Comparison of ENCODE assay signal across 19 mouse cellular contexts in genomic region chr16:94834502-94834901, GRCm38 (mm10).
DNase-seq lines count a peak whose midpoint lies in the region; ATAC-seq lines count a peak whose summit lies in the region.
"Had no signal": no experiment of that assay in that cellular context is flagged by ENCODE, and none has a peak within 500 bp of the region (broad histone marks: within the 10 kb centered on the region; RNA-seq: fewer than 3 reads in every experiment).

No protein-coding gene starts in this region.

- no peak overlapping the region for H3K9ac ChIP-seq in limb, embryonic 12.5 days (replicated peaks)
- H3K9ac ChIP-seq: embryonic facial prominence, embryonic 12.5 days; forebrain, embryonic 13.5 days; forebrain, embryonic 15.5 days; forebrain, postnatal 0 days had no signal

- no peak overlapping the region for H3K4me3 ChIP-seq in limb, embryonic 12.5 days (replicated peaks)
- H3K4me3 ChIP-seq in limb, embryonic 10.5 days, result no peak overlapping the region
- H3K4me3 ChIP-seq: embryonic facial prominence, embryonic 10.5 days; embryonic facial prominence, embryonic 12.5 days; forebrain, embryonic 13.5 days; forebrain, embryonic 15.5 days had no signal

- no peak for DNase-seq in limb, embryonic 10.5 days (ENCODE audit: low spot score)
- DNase-seq in brain, adult 2 months (ENCODE audit: low read depth, low spot score), result peak; percentile 63
- DNase-seq in hindlimb bud, embryonic 11.5 days (ENCODE audit: extremely low spot score, low read depth, low spot score), result peak; percentile 28
- no peak for DNase-seq in c-Kit-positive CD71-positive TER-119-positive erythroid progenitor cells, embryonic 14.5 days (ENCODE audit: low spot score)
- DNase-seq in adrenal gland, postnatal 10 days, result no peak
- DNase-seq: adrenal gland, adult 2 months; adrenal gland, postnatal 14 days; adrenal gland, postnatal 36 days; cerebellum, adult 11-12 months; cerebellum, adult 2 months; cerebellum, adult 9-10 months; cerebellum, postnatal 10 days; cerebellum, postnatal 25 days; forebrain, postnatal 0 days had no signal

- H3K9me3 ChIP-seq in limb, embryonic 12.5 days, result no peaks in the 10 kb centered on the region
- no peaks in the 10 kb centered on the region for H3K9me3 ChIP-seq in limb, embryonic 10.5 days (replicated peaks)
- H3K9me3 ChIP-seq: embryonic facial prominence, embryonic 10.5 days; embryonic facial prominence, embryonic 12.5 days; forebrain, embryonic 13.5 days; forebrain, embryonic 15.5 days had no signal

- 62% methylated on average over 9 of the region's 9 CpGs for WGBS in limb, embryonic 12.5 days
- WGBS in limb, embryonic 10.5 days, result 86% methylated on average over 9 of the region's 9 CpGs

- no peak for ATAC-seq in limb, embryonic 12.5 days (ENCODE audit: insufficient number of reproducible peaks, insufficient read depth, low FRiP score, low TSS enrichment, low read depth)
- ATAC-seq: forebrain, embryonic 13.5 days; forebrain, embryonic 15.5 days; forebrain, postnatal 0 days had no signal

- H3K4me2 ChIP-seq in limb, embryonic 12.5 days, result no peak overlapping the region
- H3K4me2 ChIP-seq: embryonic facial prominence, embryonic 12.5 days; forebrain, embryonic 13.5 days; forebrain, embryonic 15.5 days had no signal

- H3K27ac ChIP-seq in limb, embryonic 12.5 days, result peak overlapping the region; percentile 41; the same call in 1 of the 2 replicates
- no peak overlapping the region for H3K27ac ChIP-seq in limb, embryonic 10.5 days
- H3K27ac ChIP-seq: embryonic facial prominence, embryonic 10.5 days; embryonic facial prominence, embryonic 12.5 days; forebrain, embryonic 13.5 days; forebrain, embryonic 15.5 days had no signal

- H3K27me3 ChIP-seq in limb, embryonic 12.5 days, result peaks cover 3% of the 10 kb centered on the region; the same call in 1 of the 2 replicates
- H3K27me3 ChIP-seq in limb, embryonic 10.5 days (ENCODE audit: low read depth, poor library complexity, severe bottlenecking), result no peaks in the 10 kb centered on the region
- H3K27me3 ChIP-seq: embryonic facial prominence, embryonic 12.5 days; forebrain, embryonic 13.5 days; forebrain, embryonic 15.5 days had no signal

- peaks cover 18% of the 10 kb centered on the region for H3K4me1 ChIP-seq in limb, embryonic 12.5 days (replicated peaks)
- peaks cover 12% of the 10 kb centered on the region for H3K4me1 ChIP-seq in limb, embryonic 10.5 days
- H3K4me1 ChIP-seq: forebrain, embryonic 13.5 days; forebrain, embryonic 15.5 days had no signal

- H3K36me3 ChIP-seq in limb, embryonic 12.5 days, result no peaks in the 10 kb centered on the region
- H3K36me3 ChIP-seq in limb, embryonic 10.5 days, result no peaks in the 10 kb centered on the region
- H3K36me3 ChIP-seq: embryonic facial prominence, embryonic 10.5 days; embryonic facial prominence, embryonic 12.5 days; forebrain, embryonic 15.5 days had no signal

Comparison
In these comparisons a context has a peak if more than half of its experiments do, and no peak if none do; other contexts are left out.
1. DNase-seq: peak in brain, adult 2 months (single experiment) and hindlimb bud, embryonic 11.5 days (single experiment); none in limb, embryonic 10.5 days (single experiment), c-Kit-positive CD71-positive TER-119-positive erythroid progenitor cells, embryonic 14.5 days (single experiment) and adrenal gland, postnatal 10 days (single experiment).